Mouse (Mus musculus): ENCODE data around the gene Vmn1r81.

Gene Vmn1r81

GRCm38 (mm10) chr7:12268169-12268568 is at the start of gene Vmn1r81:
Gene Vmn1r81, minus strand, starts transcription at chr7:12268269.
- DNase-seq = no peak

- no peak for DNase-seq
These were observed 32.1 kb upstream of the Vmn1r81 start, which contains the start of gene Vmn1r82 for GRCm38 (mm10) chr7:12300130-12300529. Gene Vmn1r82, plus strand, starts transcription at chr7:12300430.

GRCm38 (mm10) chr7:12204141-12204540 is 63.9 kb downstream of the Vmn1r81 start:
- no peak for DNase-seq
